Mouse (Mus musculus) monocyte, adult 5-6 weeks (primary cell): ENCODE measurements around the gene Map7d3. TPM values are rescaled to one million over a fixed set of nuclear protein-coding genes. Genes with fewer than 3 reads are reported as not detected.

Experiments
- total RNA-seq: library from RNA; stranded (forward); fragments of 200-1000, 200-491, 200-594 nt; gene quantifications from 3 replicates; pipeline ENCODE4 v1.2.3, GENCODE M21; 2017

The Map7d3 gene
- total RNA-seq, 1 experiment from 2014 or later, result not detected

Other genes with a start within 250 kb of the Map7d3 start
- 7.4 to 9.4 TPM (median 8.1 TPM) in 3 replicates for gene Mmgt1, start 224.3 kb downstream of the Map7d3 start, total RNA-seq
- 9.9 to 11.5 TPM (median 11.3 TPM) in 3 replicates for gene Slc9a6, start 212.6 kb downstream of the Map7d3 start, total RNA-seq
- gene Fhl1, start 90.5 kb downstream of the Map7d3 start, total RNA-seq, result 0.67 to 22.2 TPM (median 0.96 TPM) in 3 replicates
- not detected in 3 replicates for gene Adgrg4, start 47.8 kb upstream of the Map7d3 start, total RNA-seq
- not detected in 3 replicates for gene Brs3, start 220.7 kb upstream of the Map7d3 start, total RNA-seq
- gene Htatsf1, start 231.3 kb upstream of the Map7d3 start, total RNA-seq, result 60.6 to 68.6 TPM (median 65.6 TPM) in 3 replicates